Mouse (Mus musculus): Measurements from ENCODE around the gene Notch2.

- TF ChIP-seq CTCF (IDR thresholded peaks at IDR 0.05; ENCODE audit: low read depth), result no peak
- TF ChIP-seq EP300 (IDR thresholded peaks at IDR 0.05; ENCODE audit: low read depth), result no peak
These were observed 51.7 kb downstream of the Notch2 start for GRCm38 (mm10) chr3:98065004-98065403.
